Mouse (Mus musculus) inflammation-experienced regulatory T-cells, adult 6 months (primary cell): ENCODE measurements around the gene Cldn7. TPM values are rescaled to one million over a fixed set of nuclear protein-coding genes. Genes with fewer than 3 reads are reported as not detected.

Experiments
- ATAC-seq: one replicate; pipeline ENCODE4 v1.8.0; 2017
- polyA plus RNA-seq, 3 experiments: library from polyadenylated mRNA; unstranded; fragments of 100-300 nt; shearing (Covaris generic); gene quantifications; one replicate each; pipeline ENCODE4 v1.2.1; 2017

Cldn7 gene
- polyA plus RNA-seq, 3 experiments from 2014 or later: 1.1 TPM; not detected in 2

DNA sequence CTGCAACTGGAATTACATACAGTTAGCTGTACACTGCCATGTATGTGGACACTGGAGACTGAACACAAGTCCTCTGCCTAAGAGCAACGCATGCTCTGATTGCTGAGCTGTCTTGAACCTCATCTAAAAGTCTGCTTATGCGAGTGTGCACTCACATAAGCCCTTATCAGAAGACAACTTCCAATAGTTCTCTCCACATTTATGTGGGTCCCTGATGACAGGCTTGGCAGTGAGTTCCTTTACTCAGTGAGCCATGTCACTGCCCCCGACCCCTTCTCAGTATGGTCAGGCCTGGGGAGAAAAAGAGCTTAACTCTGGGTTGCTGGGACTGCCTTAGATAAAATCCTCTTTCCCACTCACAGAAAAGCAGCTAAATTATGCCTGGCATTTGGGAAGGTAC lies 52.1 kb downstream of the Cldn7 start, which contains the start of gene Dlg4:
Dlg4 (plus strand) TSS at position 274 of the 400 bp plus-strand sequence.
- ATAC-seq: no peak

DNA sequence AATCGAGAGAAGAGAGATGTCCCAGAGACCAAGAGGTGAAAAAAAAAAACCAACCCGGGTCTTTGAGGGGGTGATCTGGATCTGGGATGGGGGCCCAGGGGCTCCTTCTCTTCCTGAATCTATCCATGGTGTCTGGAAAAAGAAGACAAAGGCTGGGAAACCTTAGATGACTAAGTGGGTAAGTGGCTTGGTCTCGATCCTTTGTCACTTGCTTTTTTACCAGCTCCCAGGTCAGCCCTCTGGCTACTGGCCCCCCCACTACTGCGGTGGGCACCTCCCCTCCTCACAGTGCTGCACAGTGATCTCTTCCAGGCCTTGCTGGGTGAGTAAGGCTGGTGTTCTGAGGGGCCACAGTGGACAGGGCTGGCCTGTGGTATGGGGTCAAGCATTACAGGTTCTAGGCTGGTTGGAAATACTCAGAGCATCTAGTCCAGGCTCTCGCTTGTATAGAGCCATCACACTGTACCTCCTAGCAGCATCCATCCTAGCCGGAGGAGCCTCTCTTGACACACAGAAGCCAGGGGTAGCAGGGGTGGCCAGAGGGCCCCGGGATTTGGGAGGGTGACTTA lies 52.7 kb downstream of the Cldn7 start:
- no peak for ATAC-seq

Other genes starting within 250 kb of the Cldn7 start
- gene Polr2a, start 206.1 kb upstream of the Cldn7 start, polyA plus RNA-seq: 10 to 100 TPM; 27.3 to 28.4 (median 27.7) TPM
- not detected for gene Slc35g3, start 202.8 kb upstream of the Cldn7 start, polyA plus RNA-seq
- 10 to 100 TPM in 2 of 3 experiments, 1 to 10 TPM in 1; 4.3 to 13.9 (median 11.8) TPM for gene Zbtb4, start 198.9 kb upstream of the Cldn7 start, polyA plus RNA-seq
- gene Chrnb1, start 168.8 kb upstream of the Cldn7 start, polyA plus RNA-seq: 1 to 10 TPM; 1.7 to 2.5 (median 1.8) TPM
- gene Fgf11, start 162.9 kb upstream of the Cldn7 start, polyA plus RNA-seq: not detected
- gene Tmem102, start 159.2 kb upstream of the Cldn7 start, polyA plus RNA-seq: not detected
- gene Gm39566, start 149.5 kb upstream of the Cldn7 start, polyA plus RNA-seq: not detected
- not detected for gene Spem2, start 146.3 kb upstream of the Cldn7 start, polyA plus RNA-seq
- not detected for gene Spem1, start 142.6 kb upstream of the Cldn7 start, polyA plus RNA-seq
- 1 to 10 TPM in 2 of 3 experiments, under 1 TPM in 1; 0.60 to 2.5 (median 1.2) TPM for gene Nlgn2, start 127.0 kb upstream of the Cldn7 start, polyA plus RNA-seq
- 100 to 1,000 TPM; 124 to 157 (median 131) TPM for gene Tmem256, start 126.3 kb upstream of the Cldn7 start, polyA plus RNA-seq
- gene Plscr3, start 118.4 kb upstream of the Cldn7 start, polyA plus RNA-seq: 10 to 100 TPM in 2 of 3 experiments, 1 to 10 TPM in 1; 7.3 to 20.2 (median 17.7) TPM
- gene Tnk1, start 106.0 kb upstream of the Cldn7 start, polyA plus RNA-seq: under 1 TPM in 1 of 3 experiments, not detected in 2; 0.19 TPM
- gene Tmem95, start 86.8 kb upstream of the Cldn7 start, polyA plus RNA-seq: not detected
- 1 to 10 TPM in 1 of 3 experiments, under 1 TPM in 2; 0.58 to 1.5 (median 0.59) TPM for gene Kctd11, start 83.4 kb upstream of the Cldn7 start, polyA plus RNA-seq
- gene Acap1, start 69.2 kb upstream of the Cldn7 start, polyA plus RNA-seq: 100 to 1,000 TPM; 229 to 289 (median 266) TPM
- gene 2810408A11Rik, start 63.8 kb upstream of the Cldn7 start, polyA plus RNA-seq: under 1 TPM; 0.39 to 0.98 (median 0.63) TPM
- 1 to 10 TPM; 5.2 to 9.6 (median 9.0) TPM for gene Neurl4, start 63.7 kb upstream of the Cldn7 start, polyA plus RNA-seq
- 100 to 1,000 TPM in 2 of 3 experiments, 10 to 100 TPM in 1; 91.9 to 128 (median 122) TPM for gene Gps2, start 50.9 kb upstream of the Cldn7 start, polyA plus RNA-seq
- 1,000 to 10,000 TPM; 1,103 to 1,192 (median 1,160) TPM for gene Eif5a, start 42.8 kb upstream of the Cldn7 start, polyA plus RNA-seq
- not detected for gene Ybx2, start 29.0 kb upstream of the Cldn7 start, polyA plus RNA-seq
- gene Slc2a4, start 16.6 kb upstream of the Cldn7 start, polyA plus RNA-seq: not detected
- 10 to 100 TPM; 25.8 to 35.6 (median 29.3) TPM for gene Ctdnep1, start 16.4 kb downstream of the Cldn7 start, polyA plus RNA-seq
- 10 to 100 TPM; 61.5 to 78.3 (median 68.5) TPM for gene Elp5, start 17.7 kb downstream of the Cldn7 start, polyA plus RNA-seq
- gene Gabarap, start 26.4 kb downstream of the Cldn7 start, polyA plus RNA-seq: 100 to 1,000 TPM; 352 to 384 (median 366) TPM
- 10 to 100 TPM; 32.7 to 38.3 (median 36.0) TPM for gene Phf23, start 31.0 kb downstream of the Cldn7 start, polyA plus RNA-seq
- 1 to 10 TPM; 2.5 to 5.0 (median 4.9) TPM for gene Dvl2, start 35.8 kb downstream of the Cldn7 start, polyA plus RNA-seq
- gene Acadvl, start 50.6 kb downstream of the Cldn7 start, polyA plus RNA-seq: 100 to 1,000 TPM; 110 to 132 (median 128) TPM
- gene Dlg4, start 52.2 kb downstream of the Cldn7 start, polyA plus RNA-seq: 10 to 100 TPM in 2 of 3 experiments, 1 to 10 TPM in 1; 7.1 to 14.6 (median 11.2) TPM
- gene Asgr1, start 89.3 kb downstream of the Cldn7 start, polyA plus RNA-seq: not detected
- gene Asgr2, start 127.9 kb downstream of the Cldn7 start, polyA plus RNA-seq: not detected
- not detected for gene Mgl2, start 165.6 kb downstream of the Cldn7 start, polyA plus RNA-seq
- under 1 TPM in 1 of 3 experiments, not detected in 2; 0.67 TPM for gene Clec10a, start 191.4 kb downstream of the Cldn7 start, polyA plus RNA-seq
- gene Slc16a11, start 248.0 kb downstream of the Cldn7 start, polyA plus RNA-seq: under 1 TPM in 1 of 3 experiments, not detected in 2; 0.52 TPM